Mouse (Mus musculus) megakaryocyte, adult 5-6 weeks (primary cell): ENCODE measurements around the gene Xpnpep3. TPM values are rescaled to one million over a fixed set of nuclear protein-coding genes. Genes with fewer than 3 reads are reported as not detected.

Experiments used
- ATAC-seq: 2 replicates; pipeline ENCODE4 v1.8.0; 2016; ENCODE audit warnings: mild to moderate bottlenecking, inconsistent platforms; ENCODE audit not compliant: poor library complexity, severe bottlenecking
- total RNA-seq, 2 experiments: library from RNA; stranded (forward) in 1 of 2; stranded (reverse) in 1 of 2; fragments of 153-499, 151-499 nt in 1 of 2; fragments of 221-1000, 200-1000 nt in 1 of 2; gene quantifications; 2 replicates each; pipeline versions ENCODE4 v1.2.3 to v1.2.4; 2015 to 2017

Xpnpep3 gene
- total RNA-seq, 2 experiments from 2014 or later: 3.3 to 15.7 TPM

- ATAC-seq: no peak
Observed at GRCm38 (mm10) chr15:81398189-81398588, 1.7 kb upstream of the Xpnpep3 start.

- ATAC-seq: no peak
Observed at GRCm38 (mm10) chr15:81399297-81399637, 671 bp upstream of the Xpnpep3 start.

- ATAC-seq: no peak
Observed at GRCm38 (mm10) chr15:81405008-81405407, 5.1 kb downstream of the Xpnpep3 start.

DNA sequence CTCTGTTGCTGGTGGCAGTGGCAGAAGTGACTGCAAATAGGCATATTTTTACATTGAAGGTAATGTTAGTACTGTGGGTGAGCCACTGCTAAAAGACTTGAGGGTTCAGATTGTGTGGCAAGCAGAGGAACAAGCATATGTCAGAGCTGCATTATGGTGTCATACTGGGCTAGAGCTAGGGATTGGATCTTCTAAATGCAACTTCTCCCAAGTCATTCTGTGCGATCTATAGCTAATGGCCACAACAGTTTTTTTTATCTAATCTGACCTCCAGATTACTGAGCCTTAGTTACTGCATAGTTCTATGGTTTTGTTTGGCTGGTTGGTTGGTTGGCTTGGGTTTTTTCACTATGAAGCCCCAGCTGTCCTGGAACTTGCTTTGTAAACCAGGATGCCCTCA is 8.3 kb downstream of the Xpnpep3 start, which contains the start of gene Dnajb7:
Gene Dnajb7, minus strand, starts transcription at position 101 of the 400 bp plus-strand sequence.
- ATAC-seq: no peak

- peak; percentile 86 for ATAC-seq
Observed at GRCm38 (mm10) chr15:81416763-81417310, 16.9 kb downstream of the Xpnpep3 start.

DNA sequence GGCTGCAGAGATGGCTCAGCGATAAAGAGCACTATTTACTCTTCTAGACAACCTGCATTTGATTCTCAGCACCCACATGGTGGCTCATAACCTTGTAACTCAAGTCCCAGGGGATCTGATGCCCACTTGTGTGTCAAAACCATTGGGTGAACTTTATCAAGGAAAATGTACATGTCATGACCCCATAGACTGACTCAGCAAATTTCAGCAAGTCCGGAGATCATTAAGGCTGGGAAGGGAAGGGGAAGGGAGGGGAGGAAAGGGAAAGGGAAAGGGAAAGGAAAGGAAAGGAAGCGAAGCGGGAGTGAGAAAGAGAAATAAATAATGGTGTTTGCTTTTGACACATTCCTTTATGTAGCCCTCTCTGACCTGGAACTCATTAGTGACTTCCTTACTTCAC is 18.1 kb downstream of the Xpnpep3 start:
- ATAC-seq: no peak

- ATAC-seq: no peak
Observed at GRCm38 (mm10) chr15:81421454-81421853, 21.5 kb downstream of the Xpnpep3 start.

- ATAC-seq: no peak
Observed at GRCm38 (mm10) chr15:81422156-81422681, 22.3 kb downstream of the Xpnpep3 start.

- ATAC-seq: no peak
Observed at GRCm38 (mm10) chr15:81425311-81425710, 25.4 kb downstream of the Xpnpep3 start.

GRCm38 (mm10) chr15:81427947-81428346 is 28.0 kb downstream of the Xpnpep3 start:
- no peak for ATAC-seq

DNA sequence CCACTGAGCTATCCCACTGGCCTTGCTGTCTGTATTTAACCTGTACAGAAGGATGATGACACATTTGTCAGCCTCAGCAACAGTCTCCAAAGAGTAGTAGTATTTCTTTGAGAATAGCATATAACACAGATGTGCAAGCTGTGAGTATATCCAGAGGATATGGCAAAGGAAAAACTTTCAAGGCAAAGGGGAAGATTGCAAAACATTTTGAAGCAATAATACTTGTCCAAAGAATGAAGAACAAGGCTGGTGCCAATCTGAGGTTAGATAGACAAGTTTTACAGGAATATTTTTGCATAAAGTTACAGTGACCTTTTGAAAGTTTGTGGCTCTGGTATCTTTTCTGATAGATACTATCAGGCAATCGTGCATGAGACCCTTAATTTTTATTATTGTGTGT is 31.3 kb downstream of the Xpnpep3 start:
- ATAC-seq: no peak

DNA sequence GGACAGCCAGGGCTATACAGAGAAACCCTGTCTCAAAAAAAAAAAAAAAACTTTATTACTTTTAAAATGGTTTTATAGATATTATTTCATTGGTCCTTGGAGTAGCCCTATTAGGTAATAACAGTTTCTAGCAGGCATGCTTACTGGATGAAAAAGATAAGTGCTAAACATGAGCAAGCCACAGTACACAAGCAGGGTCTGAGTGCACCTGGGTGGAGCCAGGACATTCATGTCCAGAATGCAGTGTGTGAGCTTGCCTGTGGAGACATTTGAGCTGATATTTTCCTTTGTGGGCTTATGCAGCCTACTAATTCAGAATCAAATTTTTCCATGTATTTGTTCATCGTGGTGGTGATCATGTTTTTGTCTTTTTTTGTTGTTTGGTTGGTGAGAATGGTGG is 38.4 kb downstream of the Xpnpep3 start:
- no peak for ATAC-seq

DNA sequence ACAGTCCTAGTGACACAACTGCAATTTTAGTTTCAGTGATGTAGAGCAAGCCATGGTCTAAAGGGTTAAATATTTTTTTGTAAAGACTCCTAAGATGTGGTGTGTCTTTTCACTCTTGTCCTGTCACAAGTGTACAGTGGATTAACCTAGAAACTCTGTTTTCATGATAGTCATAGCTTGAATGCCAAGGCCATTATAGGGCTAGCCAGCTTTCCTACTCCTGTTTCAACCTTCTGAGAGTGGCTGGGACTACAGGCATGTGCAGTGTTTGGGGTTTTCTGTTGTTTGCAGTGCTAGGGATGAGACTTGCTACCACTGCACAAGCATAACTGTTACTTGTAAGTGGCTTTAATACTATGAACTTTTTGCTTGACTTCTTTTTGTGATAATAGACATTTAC is 39.3 kb downstream of the Xpnpep3 start:
- no peak for ATAC-seq

- ATAC-seq: peak; percentile 71
Observed at GRCm38 (mm10) chr15:81448463-81448862, 48.5 kb downstream of the Xpnpep3 start.

DNA sequence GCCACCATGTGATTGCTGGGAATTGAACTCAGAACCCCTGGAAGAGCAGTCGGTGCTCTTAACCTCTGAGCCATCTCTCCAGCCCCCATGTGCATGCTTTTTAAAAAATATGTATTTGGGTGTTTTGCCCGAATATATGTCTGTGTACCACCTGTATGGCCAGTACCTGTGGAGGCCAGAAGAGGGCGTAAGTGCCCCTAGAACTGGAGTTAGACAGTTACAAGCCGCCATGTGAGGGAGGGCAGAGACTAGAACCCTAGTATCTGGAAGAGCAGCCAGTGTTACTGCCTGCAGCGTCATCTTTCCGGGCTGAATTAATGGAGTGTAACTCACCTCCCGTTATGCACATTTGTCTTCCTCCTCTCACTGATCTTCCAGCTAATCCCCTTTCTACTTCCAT is 61.6 kb downstream of the Xpnpep3 start:
- ATAC-seq: no peak

DNA sequence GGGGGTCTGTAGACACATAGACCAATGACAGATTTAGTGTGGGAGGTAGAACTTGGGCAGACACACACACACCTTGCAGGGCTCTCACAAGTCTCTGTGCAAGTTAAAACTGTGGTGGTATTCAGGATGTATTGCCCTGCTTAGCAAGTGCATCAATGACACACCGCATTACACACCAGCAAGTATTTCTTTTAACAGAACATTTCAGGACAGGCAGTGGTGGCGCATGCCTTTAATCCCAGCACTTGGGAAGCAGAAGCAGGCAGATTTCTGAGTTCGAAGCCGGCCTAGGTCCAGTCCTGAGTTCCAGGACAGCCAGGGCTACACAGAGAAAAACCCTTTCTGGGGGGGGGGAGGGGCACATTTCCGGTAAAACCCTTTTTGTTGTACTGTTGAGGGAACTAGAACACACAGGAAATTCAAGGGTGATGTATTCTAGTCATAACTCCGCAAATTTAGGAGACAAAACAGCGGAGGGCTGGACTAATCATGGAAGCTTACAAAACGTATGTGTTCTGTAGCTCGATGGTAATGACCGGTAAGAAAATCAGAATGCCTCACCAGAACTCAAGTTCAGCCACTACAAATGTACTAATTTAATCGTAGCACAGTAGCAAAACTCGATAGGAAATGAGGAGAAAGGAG is 65.2 kb downstream of the Xpnpep3 start:
- no peak for ATAC-seq

GRCm38 (mm10) chr15:81465901-81466737 is 66.2 kb downstream of the Xpnpep3 start, which contains the start of gene Rbx1:
Rbx1 (plus strand) TSS chr15:81466296.
- ATAC-seq: peak; percentile 95

- ATAC-seq: 0 out of 2 replicates have a peak, but pooled peaks have one; percentile 1
Observed at GRCm38 (mm10) chr15:81466738-81467113, 66.8 kb downstream of the Xpnpep3 start.

GRCm38 (mm10) chr15:81470735-81471134 is 70.8 kb downstream of the Xpnpep3 start:
- ATAC-seq: no peak

DNA sequence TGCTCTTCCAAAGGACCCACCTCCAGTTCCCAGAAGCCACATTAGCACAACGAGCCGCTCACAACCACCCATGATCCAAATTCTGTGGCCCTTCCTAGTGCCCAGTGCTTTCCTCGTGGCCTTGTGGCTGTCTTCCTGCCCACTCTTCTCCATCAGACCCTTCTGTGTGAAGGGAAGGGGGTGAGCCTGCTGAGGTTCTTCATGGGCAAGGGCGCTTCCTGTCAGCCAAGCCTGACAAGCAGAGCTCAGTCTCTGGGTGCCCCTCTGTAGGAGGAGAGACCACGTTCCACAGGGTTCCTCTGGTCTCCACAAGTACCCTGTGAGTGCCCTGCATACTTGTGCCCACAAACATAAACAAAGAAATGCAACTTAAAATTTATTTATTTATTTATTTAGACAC is 72.3 kb downstream of the Xpnpep3 start:
- no peak for ATAC-seq

GRCm38 (mm10) chr15:81475654-81476053 is 75.7 kb downstream of the Xpnpep3 start:
- no peak for ATAC-seq

DNA sequence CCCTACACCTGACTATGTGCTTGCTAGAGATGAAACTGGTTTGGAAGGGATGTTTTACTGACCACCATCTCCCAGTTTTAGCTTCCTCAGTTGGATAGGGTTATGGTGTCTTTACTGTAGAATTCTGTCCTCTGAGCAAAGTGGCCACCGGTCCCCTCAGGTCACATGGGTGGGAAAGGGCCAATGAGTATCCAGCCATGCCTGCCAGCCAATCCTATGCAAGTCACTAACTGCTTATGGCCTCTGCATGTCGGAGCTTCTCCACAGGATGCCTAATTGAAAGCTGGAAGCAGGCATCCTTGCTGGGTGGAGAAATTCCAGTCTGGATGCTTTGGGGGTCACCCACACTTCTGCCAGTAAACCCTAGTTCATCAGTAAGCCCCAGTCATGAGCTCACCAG is 76.7 kb downstream of the Xpnpep3 start:
- no peak for ATAC-seq
